Mouse (Mus musculus) E14TG2a.4 (cell line): ENCODE data around the gene Pcca.

ENCODE experiments used
- CTCF ChIP-seq: conservative IDR thresholded peaks from 2 replicates; pipeline ENCODE4 v1.5.1; 2014; ENCODE audit warnings: low read length
- POU5F1 ChIP-seq: IDR thresholded peaks from 2 replicates; pipeline ENCODE4 v1.6.1; 2014; ENCODE audit warnings: low read length, borderline replicate concordance

DNA sequence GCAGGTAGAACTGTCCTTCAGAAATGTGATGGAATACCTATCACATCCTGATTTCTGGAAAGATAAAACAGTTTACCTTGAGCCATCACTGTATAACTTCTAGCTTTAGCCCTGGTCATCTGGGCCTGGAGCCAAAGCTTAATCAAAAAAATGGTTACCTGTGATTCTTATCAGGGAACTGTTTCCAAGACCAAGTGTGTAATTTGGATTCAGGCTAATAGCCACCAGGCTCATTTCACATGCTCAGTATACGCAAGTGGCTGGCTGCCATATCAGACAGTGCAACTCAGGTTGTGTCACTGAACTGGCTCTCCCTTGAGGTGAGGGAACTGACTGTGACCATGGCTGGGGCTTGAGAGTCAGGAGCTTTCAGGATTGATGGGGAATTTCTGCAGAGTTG lies 14.3 kb downstream of the Pcca start:
- TF ChIP-seq CTCF: no peak
- TF ChIP-seq POU5F1: no peak
